ENCODE assay signal across 17 mouse cellular contexts in the genomic region with DNA sequence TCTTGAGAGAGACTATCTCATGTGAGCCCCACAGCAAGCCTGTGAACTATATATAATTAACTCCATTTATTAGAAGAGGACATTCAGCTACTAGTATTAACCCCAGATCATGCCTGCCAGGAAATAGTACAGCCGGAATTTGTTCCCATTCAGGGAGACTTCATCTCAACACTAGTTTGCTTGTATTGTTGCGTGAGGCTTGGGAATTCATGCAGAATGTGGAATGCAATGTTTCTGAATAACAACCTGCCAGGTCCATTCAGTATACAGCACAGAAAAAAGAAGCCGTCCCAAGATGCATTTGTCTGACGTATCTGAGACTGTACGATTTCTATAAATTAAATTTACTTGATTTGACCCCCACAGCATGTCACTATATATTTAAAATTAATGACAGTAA.
"Had no signal": no experiment of that assay in that cellular context is flagged by ENCODE, and none has a peak within 500 bp of the region (broad histone marks: within the 10 kb centered on the region; RNA-seq: fewer than 3 reads in every experiment).

No protein-coding gene starts in this region.

- H3K9me3 ChIP-seq: lung, embryonic 15.5 days; midbrain, embryonic 13.5 days; midbrain, embryonic 15.5 days; neural tube, embryonic 13.5 days; neural tube, embryonic 15.5 days had no signal

- H3K4me3 ChIP-seq: lung, embryonic 15.5 days; megakaryocyte, embryonic 14.5 days; midbrain, embryonic 13.5 days; midbrain, embryonic 15.5 days; myocyte; neural tube, embryonic 13.5 days; neural tube, embryonic 15.5 days had no signal

- H3K4me1 ChIP-seq: lung, embryonic 15.5 days; megakaryocyte, embryonic 14.5 days; midbrain, embryonic 15.5 days had no signal

- ATAC-seq: lung, postnatal 0 days; midbrain, embryonic 13.5 days had no signal

- H3K4me2 ChIP-seq: lung, embryonic 15.5 days; midbrain, embryonic 11.5 days; midbrain, embryonic 13.5 days; midbrain, embryonic 15.5 days; neural tube, embryonic 13.5 days; neural tube, embryonic 15.5 days had no signal

- H3K27ac ChIP-seq: lung, embryonic 15.5 days; macrophage; midbrain, embryonic 13.5 days; midbrain, embryonic 15.5 days; neural tube, embryonic 13.5 days; neural tube, embryonic 15.5 days had no signal

- H3K27me3 ChIP-seq: lung, embryonic 15.5 days; megakaryocyte, embryonic 14.5 days; midbrain, embryonic 13.5 days; midbrain, embryonic 15.5 days; neural tube, embryonic 13.5 days; neural tube, embryonic 15.5 days had no signal

- DNase-seq: lung, adult 2 months; retina, postnatal 1 day; right cerebral cortex, postnatal 25 days; spleen, adult 18-20 months; thymus, adult 18-20 months; thymus, postnatal 14 days; thymus, postnatal 36 days had no signal

- H3K36me3 ChIP-seq: lung, embryonic 15.5 days; midbrain, embryonic 13.5 days; midbrain, embryonic 15.5 days; neural tube, embryonic 13.5 days; neural tube, embryonic 15.5 days had no signal

- H3K9ac ChIP-seq: lung, embryonic 15.5 days; midbrain, embryonic 13.5 days; midbrain, embryonic 15.5 days; neural tube, embryonic 13.5 days; neural tube, embryonic 15.5 days had no signal
